Mouse (Mus musculus): Measurements from ENCODE around the gene Hs6st2. TPM values are rescaled to one million over a fixed set of nuclear protein-coding genes. Genes with fewer than 3 reads are reported as not detected.

Hs6st2 gene
- 15.3 and 19.8 TPM in 2 replicates for polyA plus RNA-seq (2015; fragmentation: Nextera tagmentation; extraction: Ambion mirVana)

DNA sequence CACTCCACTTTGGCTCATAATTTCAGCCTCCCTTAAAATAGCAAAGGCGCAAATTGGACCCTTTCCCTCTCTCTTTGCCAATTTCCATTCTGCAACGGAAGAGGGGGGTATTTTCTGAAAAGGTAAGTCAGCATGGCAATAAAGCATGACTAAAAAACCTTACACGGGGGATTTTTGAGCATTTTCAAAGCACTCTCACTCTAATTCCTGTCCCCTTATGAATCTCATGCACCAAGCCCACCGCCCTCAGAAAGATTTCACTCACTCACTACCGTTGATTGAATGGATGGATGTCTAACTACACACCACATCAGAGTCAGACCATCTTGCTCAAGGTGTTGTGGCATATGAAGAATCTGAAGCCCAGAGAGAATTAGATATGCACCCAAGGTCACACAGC is at the start of gene Hs6st2:
TSS of gene Hs6st2 (minus strand) at position 101 of the 400 bp plus-strand sequence.

Other genes starting within 250 kb of the Hs6st2 start
- gene Usp26, start 119.4 kb upstream of the Hs6st2 start, polyA plus RNA-seq (2015; fragmentation: Nextera tagmentation; extraction: Ambion mirVana), result not detected in 2 replicates